Mouse (Mus musculus): Measurements from ENCODE around the gene 5530401A14Rik. TPM values are rescaled to one million over a fixed set of nuclear protein-coding genes. Genes with fewer than 3 reads are reported as not detected.

5530401A14Rik gene
- total and polyA plus RNA-seq, 3 experiments: not detected

GRCm38 (mm10) chr11:81913071-81913470 lies 52.6 kb downstream of the 5530401A14Rik start:
- H3K27me3 ChIP-seq (ENCODE audit: control insufficient read depth in 1 of 2, insufficient read depth in 2 of 2, low read length in 2 of 2): no peaks in the 10 kb centered on the region

GRCm38 (mm10) chr11:81915501-81915900 lies 55.0 kb downstream of the 5530401A14Rik start:
- no peaks in the 10 kb centered on the region for H3K4me1 ChIP-seq (ENCODE audit: control insufficient read depth in 1 of 2, insufficient read depth in 2 of 2, low read length in 2 of 2)
- TF ChIP-seq MAX (IDR thresholded peaks at IDR 0.05; ENCODE audit: low read length): no peak
- no peak for TF ChIP-seq POLR2A (IDR thresholded peaks at IDR 0.05; ENCODE audit: control insufficient read depth in 1 of 2, insufficient read depth in 1 of 2, low read depth in 1 of 2, low read length in 2 of 2, poor library complexity in 1 of 2)
- no peak for TF ChIP-seq TAL1 (IDR thresholded peaks at IDR 0.05; ENCODE audit: low read length)
- TF ChIP-seq HCFC1 (IDR thresholded peaks at IDR 0.05; ENCODE audit: low read depth, low read length): no peak
- no peak for TF ChIP-seq MAZ (IDR thresholded peaks at IDR 0.05; ENCODE audit: low read depth, low read length)
- TF ChIP-seq NELFE (IDR thresholded peaks at IDR 0.05; ENCODE audit: low read depth, low read length): no peak
- TF ChIP-seq ELF1 (IDR thresholded peaks at IDR 0.05; ENCODE audit: low read depth, low read length): no peak
- no peak for TF ChIP-seq E2F4 (IDR thresholded peaks at IDR 0.05; ENCODE audit: borderline replicate concordance, low read depth, low read length)
- no peak for TF ChIP-seq ZC3H11A (IDR thresholded peaks at IDR 0.05; ENCODE audit: low read depth, low read length)
- TF ChIP-seq ETS1 (IDR thresholded peaks at IDR 0.05; ENCODE audit: low read depth, low read length): no peak
- no peak for TF ChIP-seq CTCF (IDR thresholded peaks at IDR 0.05 in 2 of 3, conservative IDR thresholded peaks at IDR 0.05 in 1 of 3; ENCODE audit: control insufficient read depth in 1 of 3, insufficient read depth in 1 of 3, low read depth in 2 of 3, low read length in 3 of 3, poor library complexity in 1 of 3, severe bottlenecking in 1 of 3)
- no peak for TF ChIP-seq CHD2 (IDR thresholded peaks at IDR 0.05; ENCODE audit: low read length)
- TF ChIP-seq KAT2A (conservative IDR thresholded peaks at IDR 0.05; ENCODE audit: low read depth, low read length): no peak
- no peak for DNase-seq (ENCODE audit: low read depth, low spot score)
- H3K36me3 ChIP-seq (ENCODE audit: control insufficient read depth in 1 of 2, insufficient read depth in 2 of 2, low read length in 2 of 2): no peaks in the 10 kb centered on the region
- no peak overlapping the region for H3K27ac ChIP-seq (ENCODE audit: control insufficient read depth, low read depth, low read length)
- no peaks in the 10 kb centered on the region for H3K27me3 ChIP-seq (ENCODE audit: control insufficient read depth in 1 of 2, insufficient read depth in 2 of 2, low read length in 2 of 2)
- no peak overlapping the region for H3K4me3 ChIP-seq (ENCODE audit: control insufficient read depth in 1 of 2, insufficient read depth in 1 of 2, low read depth in 2 of 2, low read length in 2 of 2)
- H3K79me2 ChIP-seq (ENCODE audit: control insufficient read depth, insufficient read depth, low read length, poor library complexity): no peaks in the 10 kb centered on the region
- H3K9me3 ChIP-seq (replicated peaks; ENCODE audit: insufficient read depth, low read length): no peaks in the 10 kb centered on the region
- no peak overlapping the region for H3K9ac ChIP-seq (ENCODE audit: control insufficient read depth, low read depth, low read length, poor library complexity, severe bottlenecking)

More at GRCm38 (mm10) chr11:81913071-81913470, 52.6 kb downstream of the 5530401A14Rik start:
- TF ChIP-seq KAT2A (conservative IDR thresholded peaks at IDR 0.05; ENCODE audit: low read depth, low read length): no peak
- no peak for TF ChIP-seq HCFC1 (IDR thresholded peaks at IDR 0.05; ENCODE audit: low read depth, low read length)
- TF ChIP-seq POLR2AphosphoS2 (IDR thresholded peaks at IDR 0.05; ENCODE audit: low read length): no peak
- no peak for TF ChIP-seq GABPA (IDR thresholded peaks at IDR 0.05; ENCODE audit: low read depth, low read length)
- TF ChIP-seq SMC3 (IDR thresholded peaks at IDR 0.05; ENCODE audit: low read depth, low read length): no peak
- no peak for TF ChIP-seq ZNF384 (IDR thresholded peaks at IDR 0.05; ENCODE audit: low read depth, low read length)
- no peak for TF ChIP-seq POLR2AphosphoS5 (IDR thresholded peaks at IDR 0.05; ENCODE audit: borderline replicate concordance, low read depth, low read length)
- no peak for TF ChIP-seq CHD2 (IDR thresholded peaks at IDR 0.05; ENCODE audit: low read length)
- no peak for TF ChIP-seq RAD21 (IDR thresholded peaks at IDR 0.05; ENCODE audit: low read depth, low read length)
- TF ChIP-seq TBP (IDR thresholded peaks at IDR 0.05; ENCODE audit: low read depth, low read length): no peak
- TF ChIP-seq CHD1 (IDR thresholded peaks at IDR 0.05; ENCODE audit: low read depth, low read length): no peak
- TF ChIP-seq E2F4 (IDR thresholded peaks at IDR 0.05; ENCODE audit: borderline replicate concordance, low read depth, low read length): no peak
- TF ChIP-seq MYB (IDR thresholded peaks at IDR 0.05; ENCODE audit: low read depth, low read length): no peak
- TF ChIP-seq MAZ (IDR thresholded peaks at IDR 0.05; ENCODE audit: low read depth, low read length): no peak
- no peak for TF ChIP-seq MAX (IDR thresholded peaks at IDR 0.05; ENCODE audit: low read length)
- no peak for TF ChIP-seq ZKSCAN1 (IDR thresholded peaks at IDR 0.05; ENCODE audit: low read depth, low read length)
- TF ChIP-seq ETS1 (IDR thresholded peaks at IDR 0.05; ENCODE audit: low read depth, low read length): no peak
- H3K79me2 ChIP-seq (ENCODE audit: control insufficient read depth, insufficient read depth, low read length, poor library complexity): no peaks in the 10 kb centered on the region
- H3K9me3 ChIP-seq (replicated peaks; ENCODE audit: insufficient read depth, low read length): no peaks in the 10 kb centered on the region
- H3K4me1 ChIP-seq (ENCODE audit: control insufficient read depth in 1 of 2, insufficient read depth in 2 of 2, low read length in 2 of 2): no peaks in the 10 kb centered on the region
- H3K36me3 ChIP-seq (ENCODE audit: control insufficient read depth in 1 of 2, insufficient read depth in 2 of 2, low read length in 2 of 2): no peaks in the 10 kb centered on the region
- H3K9ac ChIP-seq (ENCODE audit: control insufficient read depth, low read depth, low read length, poor library complexity, severe bottlenecking): no peak overlapping the region
- no peak for DNase-seq (ENCODE audit: low read depth, low spot score)
- no peak overlapping the region for H3K4me3 ChIP-seq (ENCODE audit: control insufficient read depth in 1 of 2, insufficient read depth in 1 of 2, low read depth in 2 of 2, low read length in 2 of 2)
- no peak overlapping the region for H3K27ac ChIP-seq (ENCODE audit: control insufficient read depth, low read depth, low read length)
